Mouse (Mus musculus) adrenal gland, adult (tissue): ENCODE data around the gene Tmem126a.

Experiments
- DNase-seq, 2 experiments: peaks; one replicate each; pipeline ENCODE4 v3.0.0; 2022 to 2023; ENCODE audit warnings: low spot score in 1 of 2; ENCODE audit not compliant: inconsistent age in 2 of 2

Gene Tmem126a

DNA sequence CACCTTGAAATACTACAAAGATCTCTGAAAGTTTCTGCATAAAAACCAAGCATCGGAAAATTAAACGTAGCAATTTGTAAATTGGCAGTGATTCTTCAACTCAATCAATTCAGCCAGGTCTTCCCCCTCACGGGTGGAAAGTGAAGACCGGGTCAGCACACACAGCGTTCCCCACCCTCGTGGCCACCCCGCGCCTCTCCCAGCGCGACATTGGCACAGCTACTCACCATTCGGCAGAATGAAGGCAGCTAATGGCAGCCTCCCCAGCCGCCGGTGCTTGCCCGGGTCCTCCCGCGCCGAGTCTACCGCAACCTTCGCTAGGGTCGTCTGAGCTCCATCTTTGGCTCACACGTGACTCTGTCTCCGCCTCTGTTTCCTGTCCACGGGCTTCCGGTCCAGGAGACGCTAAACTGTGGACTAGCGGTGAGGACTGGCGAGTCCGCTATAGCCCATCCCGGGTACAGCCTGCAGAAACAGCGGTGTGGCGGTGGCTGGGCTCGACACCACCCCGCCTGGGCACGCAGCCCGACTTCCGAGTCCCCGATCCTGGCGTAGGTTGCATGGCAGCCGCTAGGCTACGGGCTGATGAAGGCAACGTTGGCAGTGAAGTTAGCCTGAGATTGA lies at the start of gene Tmem126a:
Tmem126a (minus strand) TSS at position 385 of the 624 bp plus-strand sequence.
- DNase-seq: peak; percentile 90 to 96

DNA sequence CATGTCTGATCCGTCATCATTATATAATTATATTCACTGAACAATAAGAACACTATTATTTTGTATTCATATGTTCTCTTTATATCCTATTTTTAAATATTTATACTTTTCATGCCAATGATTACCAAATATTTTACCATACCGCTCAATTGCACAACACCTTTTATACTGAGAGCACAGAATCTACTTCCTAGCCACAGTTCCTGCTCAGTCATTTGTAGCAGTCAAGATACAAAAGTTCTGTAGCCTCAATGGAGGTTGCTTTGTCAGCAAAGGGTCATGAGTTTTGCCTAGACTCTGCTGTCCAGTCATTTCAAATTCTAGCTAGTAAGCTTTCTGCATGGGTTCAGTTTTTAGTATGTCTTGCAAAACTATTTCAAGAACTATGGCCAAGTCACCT lies 25.6 kb upstream of the Tmem126a start:
- DNase-seq: no peak

DNA sequence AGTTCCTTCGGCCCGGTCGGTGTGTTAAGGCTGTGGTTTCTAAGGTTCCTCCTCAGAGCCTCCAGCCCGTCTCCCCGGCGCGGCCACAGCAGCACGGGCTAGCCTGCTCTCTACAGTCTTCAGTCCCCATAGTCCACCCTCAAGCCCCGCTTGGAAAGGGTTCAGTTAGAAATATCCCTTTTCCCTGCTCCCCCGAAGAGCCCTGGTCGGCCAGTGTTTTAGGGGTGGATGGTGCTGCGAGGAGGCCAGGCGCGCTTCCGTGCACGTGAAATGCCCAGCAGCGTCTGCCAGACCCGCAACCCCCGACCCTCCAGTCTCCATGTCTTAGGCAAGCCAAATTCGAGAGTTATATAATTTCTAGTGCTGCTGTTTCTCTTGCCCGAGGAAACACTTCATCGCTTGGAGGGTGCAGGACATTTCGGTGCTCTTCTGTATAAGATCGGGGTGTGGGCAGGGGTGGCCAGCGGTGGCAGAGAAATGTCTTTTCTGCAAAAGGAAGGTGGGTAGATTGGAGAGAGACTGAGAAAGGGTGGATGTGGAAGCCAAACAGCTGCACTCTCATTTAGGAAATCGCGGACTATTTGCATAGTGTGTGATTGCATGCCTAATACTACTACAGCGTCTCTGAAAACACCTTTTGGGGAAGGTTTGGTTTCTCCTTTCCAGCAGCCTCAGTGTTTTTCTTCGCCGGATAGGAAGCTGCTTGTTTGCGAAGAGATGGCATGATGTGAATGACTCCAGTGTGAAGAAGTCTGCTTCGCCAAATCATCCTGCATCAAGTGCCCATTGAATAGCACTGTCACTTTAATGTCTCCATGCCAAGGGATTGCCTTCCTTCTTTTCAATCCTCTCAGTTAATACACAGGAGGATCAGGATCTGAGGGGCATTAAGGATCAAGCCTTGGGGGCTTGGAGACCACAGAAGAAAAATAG lies 19.6 kb upstream of the Tmem126a start, which contains the start of gene Dlg2:
Dlg2 (plus strand) TSS at position 360 of the 933 bp plus-strand sequence.
- peak; percentile 74 to 92 for DNase-seq

DNA sequence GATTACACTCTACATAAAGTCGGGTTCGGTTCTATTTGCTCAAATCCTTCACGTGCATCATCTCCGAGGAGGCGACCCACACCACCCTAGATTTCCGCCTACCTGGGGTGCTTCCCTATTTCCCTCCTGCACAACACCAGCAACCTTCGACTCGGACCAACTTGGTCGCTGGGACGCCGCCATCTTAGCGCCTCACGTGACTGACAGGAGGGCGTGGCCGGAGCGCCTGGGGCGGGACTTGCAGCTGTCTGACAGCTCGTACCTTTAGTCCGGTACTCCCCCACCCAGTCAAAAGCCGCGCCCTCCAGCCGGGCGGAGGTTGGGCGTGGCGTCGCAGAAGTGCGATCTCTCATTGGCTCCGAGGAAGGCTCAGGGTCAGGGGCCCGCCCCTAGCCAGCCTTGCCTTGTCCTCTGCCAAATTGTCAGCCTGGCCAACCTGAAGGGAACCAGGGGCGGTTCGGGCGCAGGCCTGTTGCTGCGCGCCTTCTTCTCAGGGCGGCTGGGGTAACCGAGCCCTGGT lies 18.8 kb upstream of the Tmem126a start, which contains the start of gene Tmem126b:
Tmem126b (minus strand) TSS at position 209 of the 520 bp plus-strand sequence.
- DNase-seq: peak; percentile 100

DNA sequence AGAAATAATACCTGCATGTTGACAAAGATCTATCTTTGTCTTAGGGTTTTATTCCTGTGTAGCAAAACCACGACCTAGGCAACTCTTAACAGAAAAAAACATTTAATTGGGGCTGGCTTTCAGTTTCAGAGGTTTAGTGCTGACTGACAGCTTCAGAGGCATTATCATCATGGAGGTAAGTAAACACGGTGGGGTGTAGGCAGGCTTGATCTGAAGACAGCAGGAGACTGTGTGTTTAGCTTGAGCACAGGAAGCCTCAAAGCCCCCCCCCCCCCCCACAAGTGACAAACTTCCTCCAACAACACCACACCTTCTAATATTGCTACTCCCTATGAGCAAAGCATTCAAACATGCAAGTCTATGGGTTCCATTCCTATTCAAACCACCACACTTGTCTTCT lies 16.5 kb upstream of the Tmem126a start:
- DNase-seq: no peak

DNA sequence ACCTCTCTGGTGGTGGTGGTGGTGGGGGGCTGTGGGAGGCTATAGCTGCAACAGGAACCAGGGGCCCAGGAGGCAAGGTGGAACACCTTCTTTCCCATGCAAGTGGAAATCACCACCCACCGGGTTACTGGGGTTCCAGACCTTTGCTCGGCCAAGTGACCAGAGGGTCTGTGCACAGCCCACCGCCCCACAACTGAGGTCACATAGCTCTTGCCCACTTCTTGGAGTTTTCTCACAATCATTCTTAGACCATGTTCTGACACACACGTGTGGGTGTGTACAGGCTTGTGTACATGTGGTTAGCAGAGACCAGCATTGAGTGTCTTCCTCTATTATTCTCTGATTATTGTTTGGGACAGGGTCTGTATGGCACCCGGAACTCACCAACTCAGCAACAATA lies 4.4 kb upstream of the Tmem126a start:
- no peak for DNase-seq

DNA sequence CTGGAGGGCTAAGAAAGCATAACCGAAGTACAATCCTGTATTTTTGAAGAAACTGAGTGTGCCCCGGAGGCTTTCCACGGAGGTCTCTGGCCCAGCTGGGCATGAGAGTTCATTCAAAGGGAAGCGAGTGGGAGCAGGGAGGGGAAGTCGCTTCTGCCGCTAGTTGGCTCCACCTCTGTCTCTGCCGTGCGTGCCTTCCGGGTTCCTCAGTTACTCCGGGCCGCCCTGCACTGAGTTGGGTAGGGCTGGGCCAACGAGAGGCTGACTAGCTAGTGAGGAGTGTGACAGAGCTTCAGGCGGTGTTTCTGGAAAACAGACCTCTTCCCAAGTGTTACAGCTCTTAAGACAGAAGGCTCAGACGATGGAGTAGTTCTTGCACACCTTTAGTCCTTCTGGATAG lies 3.9 kb upstream of the Tmem126a start:
- DNase-seq: peak; percentile 33 to 74

DNA sequence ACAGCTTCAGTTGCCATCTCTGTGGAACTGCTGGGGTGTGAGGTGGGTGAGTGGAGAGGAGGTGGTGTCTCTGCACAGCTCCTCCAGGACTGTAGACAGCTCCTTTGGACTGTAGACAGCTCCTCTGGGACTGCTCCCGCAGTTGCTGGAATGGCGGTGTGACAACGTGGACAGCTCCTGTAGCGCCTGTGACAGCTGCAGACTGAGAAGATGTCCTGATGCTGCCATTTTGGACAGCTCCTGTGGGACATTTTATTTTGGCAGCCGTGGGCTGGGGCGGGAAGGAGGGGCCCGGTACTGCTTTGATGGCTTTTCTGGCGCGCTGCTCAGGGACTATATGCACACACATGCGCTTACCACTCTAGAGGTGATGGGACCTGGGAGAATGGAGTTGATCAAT lies 3.3 kb upstream of the Tmem126a start:
- DNase-seq: no peak

DNA sequence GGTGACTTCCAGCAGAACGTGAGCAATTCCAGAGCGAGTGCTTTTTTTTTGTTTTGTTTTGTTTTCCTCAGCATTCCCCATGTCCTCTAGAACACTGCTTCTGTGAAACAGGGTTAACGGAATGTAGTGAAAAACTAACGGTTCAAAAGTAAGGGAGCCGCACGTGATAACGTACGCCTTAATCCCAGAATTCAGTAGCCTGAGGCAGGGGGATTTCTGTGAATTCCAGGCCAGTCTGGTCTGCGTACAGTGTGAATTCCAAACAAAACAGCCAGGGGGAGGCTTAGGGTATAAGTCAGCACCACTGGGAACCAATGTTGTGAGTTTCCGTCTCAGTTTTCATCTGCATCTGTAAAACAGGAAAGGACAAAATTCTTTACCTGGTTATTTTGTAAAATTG lies 488 bp upstream of the Tmem126a start:
- DNase-seq: peak in 1 of 2 experiments; percentile 29

DNA sequence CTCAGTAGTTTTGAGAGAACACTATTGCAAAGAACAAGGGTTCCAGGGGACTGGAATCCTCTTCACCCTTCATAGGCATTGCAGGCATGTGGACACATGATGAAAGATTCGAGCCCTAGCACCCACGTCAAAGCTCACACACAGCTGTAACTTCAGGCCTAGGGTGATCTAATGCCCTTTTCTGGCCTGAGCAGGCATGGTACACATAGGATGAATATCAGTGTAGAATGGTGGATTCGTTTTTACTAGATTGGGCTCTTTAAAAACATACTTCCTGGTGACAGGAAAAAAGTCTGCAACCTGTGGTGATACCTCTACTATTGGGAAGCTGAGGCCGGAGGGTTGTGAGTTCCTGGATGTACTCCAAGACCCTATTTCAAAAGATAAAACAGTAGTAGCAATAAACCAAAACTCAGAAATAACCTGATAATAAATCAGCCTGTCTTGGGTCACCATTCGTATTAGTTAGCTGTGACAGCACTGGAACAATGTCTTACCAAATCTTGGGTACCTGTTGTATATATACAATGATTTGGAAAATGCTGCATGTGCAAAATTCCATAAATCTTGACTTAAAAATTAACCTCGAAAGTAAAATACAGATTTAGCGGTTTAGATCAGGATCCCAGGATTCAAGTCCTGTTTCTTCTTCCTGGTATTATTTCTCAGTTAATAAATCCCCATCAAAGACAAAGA lies 732 bp downstream of the Tmem126a start:
- DNase-seq: peak in 1 of 2 experiments; percentile 59

DNA sequence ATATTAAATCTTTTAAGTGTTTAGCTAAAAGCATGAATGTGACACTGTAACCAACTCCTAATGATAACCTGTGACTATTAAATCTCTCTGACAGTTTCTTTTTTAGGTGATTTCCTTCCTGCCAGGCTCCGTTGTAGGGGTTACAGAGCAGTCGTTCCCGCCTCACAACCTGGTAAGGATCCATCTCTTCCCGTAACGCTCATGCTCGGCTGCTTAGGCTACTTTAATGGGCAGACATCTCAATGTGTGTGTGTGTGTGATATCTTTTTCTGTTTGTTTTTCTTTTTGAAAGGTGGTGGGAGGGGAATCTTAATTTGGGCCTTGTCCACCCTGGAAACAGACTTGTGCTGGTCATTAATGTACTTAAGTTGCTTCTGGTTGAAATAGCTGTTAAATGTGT lies 12.8 kb downstream of the Tmem126a start:
- peak; percentile 31 to 76 for DNase-seq

DNA sequence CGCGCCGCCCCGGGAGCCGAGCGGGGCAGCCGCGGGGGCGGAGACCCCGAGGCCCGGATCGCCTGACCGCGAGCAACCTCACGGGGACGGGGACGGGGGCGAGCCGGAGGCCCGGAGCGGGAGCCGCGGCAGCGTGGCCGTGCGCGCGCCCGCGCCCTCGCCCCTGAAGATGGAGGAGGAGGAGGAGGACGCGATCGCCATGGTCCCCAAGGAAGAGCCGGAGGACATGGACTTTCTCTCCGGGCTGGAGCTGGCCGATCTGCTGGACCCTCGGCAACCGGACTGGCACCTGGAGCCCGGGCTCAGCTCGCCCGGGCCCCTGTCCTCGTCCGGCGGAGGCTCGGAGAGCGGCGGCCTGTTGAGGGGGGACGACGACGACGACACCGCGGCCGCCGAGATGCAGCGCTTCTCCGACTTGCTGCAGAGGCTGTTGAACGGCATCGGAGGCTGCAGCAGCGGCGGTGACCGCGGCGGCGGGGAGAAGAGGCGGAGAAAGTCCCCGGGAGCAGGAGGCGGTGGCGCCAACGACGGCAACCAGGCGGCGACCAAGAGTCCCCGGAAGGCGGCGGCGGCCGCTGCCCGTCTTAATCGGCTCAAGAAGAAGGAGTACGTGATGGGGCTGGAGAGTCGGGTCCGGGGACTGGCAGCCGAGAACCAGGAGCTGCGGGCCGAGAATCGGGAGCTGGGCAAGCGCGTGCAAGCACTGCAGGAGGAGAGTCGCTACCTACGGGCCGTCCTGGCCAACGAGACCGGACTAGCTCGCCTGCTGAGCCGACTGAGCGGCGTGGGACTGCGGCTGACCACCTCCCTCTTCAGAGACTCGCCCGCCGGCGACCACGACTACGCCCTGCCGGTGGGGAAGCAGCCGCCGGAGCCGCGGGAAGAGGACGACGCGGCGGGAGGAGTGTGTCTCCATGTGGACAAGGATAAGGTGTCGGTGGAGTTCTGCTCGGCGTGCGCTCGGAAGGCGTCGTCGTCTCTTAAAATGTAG lies 13.6 kb downstream of the Tmem126a start:
- peak; percentile 81 to 91 for DNase-seq

DNA sequence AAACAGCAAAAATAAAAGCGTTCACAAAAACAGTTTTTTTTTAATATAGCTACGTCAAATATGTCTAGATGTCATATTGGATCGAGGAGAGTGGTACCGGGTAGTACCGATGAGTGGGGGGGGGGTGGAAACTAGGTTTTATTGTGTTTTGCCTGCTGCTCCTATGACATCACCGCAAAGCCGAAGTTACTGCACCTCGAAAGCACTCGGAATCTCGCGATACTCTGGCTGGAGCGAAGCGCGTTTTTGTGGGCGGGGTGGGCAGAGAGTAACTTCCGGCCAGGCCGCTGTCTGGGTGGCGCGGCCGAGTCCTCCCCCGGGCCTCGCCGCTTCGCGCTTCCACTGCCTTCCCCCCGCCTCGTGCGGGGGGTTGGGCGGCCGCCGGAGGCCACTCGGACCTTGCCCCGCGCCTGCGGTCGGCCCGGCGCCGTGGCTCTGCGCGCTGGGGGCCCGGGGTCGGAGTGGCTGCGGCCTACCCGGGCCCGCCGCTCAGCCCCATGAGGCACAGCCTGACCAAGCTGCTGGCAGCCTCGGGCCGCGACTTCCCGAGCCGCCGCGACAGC lies 14.4 kb downstream of the Tmem126a start, which contains the start of gene Crebzf:
Crebzf (plus strand) TSS at position 212 of the 563 bp plus-strand sequence.
- DNase-seq: peak; percentile 97 to 99

DNA sequence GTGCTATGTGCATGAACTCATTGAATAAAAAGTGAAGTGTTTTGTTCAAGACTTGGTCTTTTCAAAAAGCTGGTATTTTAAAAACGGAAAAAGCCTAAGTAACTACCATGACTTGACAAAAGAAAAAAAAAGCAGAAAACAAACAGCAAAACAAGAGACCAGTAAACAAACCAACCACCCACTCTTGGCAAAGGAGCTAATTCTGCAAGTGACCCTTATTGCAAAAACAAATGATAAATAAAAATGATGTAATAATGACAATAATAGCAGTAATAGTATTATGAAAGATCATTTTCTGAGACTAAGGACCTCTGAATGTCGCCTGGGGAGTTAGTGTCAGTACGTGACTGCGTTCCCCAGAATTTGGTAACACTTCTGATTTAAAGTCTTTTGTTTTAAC lies 15.0 kb downstream of the Tmem126a start:
- DNase-seq: peak in 1 of 2 experiments; percentile 45

DNA sequence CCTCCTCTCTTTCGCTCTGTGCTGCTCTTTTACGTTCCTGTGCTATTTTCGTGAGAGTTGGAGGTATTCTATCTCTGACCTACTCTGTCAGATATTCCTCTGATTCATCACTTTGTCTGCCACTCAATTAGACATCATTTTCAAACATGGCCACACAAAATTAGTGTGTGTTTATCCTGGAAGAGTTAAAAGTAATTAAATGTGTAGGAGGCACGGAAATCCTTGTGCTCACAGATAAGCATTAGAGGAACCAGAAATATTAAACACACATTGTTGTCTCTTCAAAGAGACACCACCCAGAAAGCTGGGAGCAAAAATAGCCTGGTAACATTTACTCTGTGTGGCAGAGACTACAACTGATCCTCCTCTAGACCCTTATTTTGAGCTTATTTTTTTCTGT lies 17.0 kb downstream of the Tmem126a start:
- no peak for DNase-seq

DNA sequence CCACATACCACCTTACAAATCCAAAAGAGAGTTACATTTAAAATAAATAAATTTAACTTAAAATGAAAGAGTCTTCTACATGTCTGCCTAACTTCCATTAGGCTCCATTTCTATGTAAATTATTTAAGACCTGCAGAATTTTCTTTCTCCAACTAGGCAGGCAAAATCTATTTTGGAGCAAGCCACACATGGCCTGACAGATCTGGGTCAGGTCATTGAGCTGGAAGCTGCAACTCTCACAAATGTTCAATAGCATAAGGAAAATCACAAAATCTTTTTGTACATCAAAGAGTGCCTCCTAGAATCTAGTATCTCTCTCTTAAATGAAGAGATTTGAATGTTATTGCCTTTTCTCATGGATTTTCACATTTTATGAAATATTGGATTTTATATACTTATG lies 24.8 kb downstream of the Tmem126a start:
- no peak for DNase-seq

DNA sequence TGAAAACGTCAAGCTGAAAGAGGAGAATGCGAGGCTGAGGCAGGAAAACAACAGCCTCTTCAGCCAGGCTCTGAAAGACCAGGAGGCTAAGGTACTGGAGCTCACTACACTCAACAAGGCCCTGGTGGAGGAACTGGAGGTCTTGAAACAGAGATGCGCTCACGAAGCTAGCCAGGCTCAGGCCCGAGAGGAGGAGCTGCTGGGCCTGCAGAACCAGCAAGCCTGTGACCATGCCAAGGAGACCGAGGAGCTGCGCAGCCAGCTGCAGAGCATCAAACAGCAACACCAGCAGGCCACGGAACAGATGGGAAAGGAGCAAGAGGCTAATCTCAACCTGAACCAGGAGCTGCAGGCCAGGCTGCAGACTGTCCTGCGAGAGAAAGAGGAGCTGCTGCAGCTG lies 30.0 kb downstream of the Tmem126a start:
- peak in 1 of 2 experiments; percentile 8 for DNase-seq

DNA sequence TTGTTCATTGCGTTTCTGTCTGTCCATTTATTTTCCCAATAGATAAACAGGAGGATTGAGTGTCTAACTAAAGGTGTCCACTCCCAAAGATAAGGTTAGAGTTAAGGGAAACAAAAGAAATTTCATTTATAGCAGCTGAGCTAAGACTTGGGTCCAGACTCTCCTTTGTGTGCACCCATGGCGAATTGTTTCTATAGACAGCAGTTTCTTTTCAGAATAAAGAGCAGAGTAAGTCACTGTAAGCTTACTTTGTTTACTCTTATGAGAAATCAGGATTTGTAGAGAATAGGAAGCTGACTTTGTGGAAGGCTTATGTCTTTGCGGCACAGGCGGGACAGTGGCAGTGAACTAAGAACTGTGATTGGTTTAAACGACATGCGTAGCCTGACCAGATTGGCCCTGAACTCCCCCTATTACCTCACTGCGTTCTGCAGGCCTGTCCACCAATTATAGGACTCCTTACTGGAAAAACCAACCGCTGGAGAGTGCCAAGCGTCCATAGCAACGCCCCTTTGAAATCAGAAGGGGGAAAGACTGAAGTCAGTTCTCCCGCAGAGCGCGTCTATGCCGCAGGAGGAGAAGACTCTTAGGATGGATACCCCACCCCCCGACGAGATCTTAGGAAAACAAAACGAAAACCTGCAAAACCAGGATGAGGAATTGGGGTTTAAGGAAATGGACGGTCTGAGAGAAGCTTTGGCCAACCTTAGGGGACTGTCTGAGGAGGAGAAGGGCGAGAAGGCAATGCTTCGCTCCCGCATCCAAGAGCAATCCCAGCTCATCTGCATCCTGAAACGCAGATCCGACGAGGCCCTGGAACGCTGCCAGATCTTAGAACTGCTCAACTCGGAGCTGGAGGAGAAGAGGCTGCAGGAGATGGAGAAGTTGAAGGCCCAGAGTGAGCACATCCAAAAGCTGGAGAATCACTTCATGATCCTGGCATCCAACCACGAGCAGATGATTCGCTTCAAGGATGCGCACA lies 30.7 kb downstream of the Tmem126a start, which contains the start of gene Ccdc89:
Ccdc89 (plus strand) TSS at position 558 of the 982 bp plus-strand sequence.
- peak; percentile 85 to 94 for DNase-seq
